Mouse (Mus musculus) kidney, embryonic 15.5 days (tissue): ENCODE measurements around the gene Caap1. TPM values are rescaled to one million over a fixed set of nuclear protein-coding genes. Genes with fewer than 3 reads are reported as not detected.

ENCODE experiments used
- ATAC-seq: fragments of 200-750 bp; cut with Nextera tagmentation; replicated peaks from 2 replicates; pipeline ENCODE4 v1.8.0; 2017; ENCODE audit warnings: moderate TSS enrichment; ENCODE audit not compliant: low FRiP score
- H3K27ac ChIP-seq: fragments of 300-500 bp; sonication (generic); 2 replicates; pipeline ENCODE4 v1.5.1; 2015; ENCODE audit warnings: mild to moderate bottlenecking, inconsistent platforms
- H3K27me3 ChIP-seq: fragments of 300-500 bp; sonication (generic); 2 replicates; pipeline ENCODE4 v1.6.1; 2015; ENCODE audit warnings: inconsistent platforms
- H3K36me3 ChIP-seq: fragments of 300-500 bp; sonication (generic); 2 replicates; pipeline ENCODE4 v1.6.1; 2015; ENCODE audit warnings: inconsistent platforms
- H3K4me1 ChIP-seq: fragments of 300-500 bp; sonication (generic); 2 replicates; pipeline ENCODE4 v1.6.1; 2015; ENCODE audit warnings: inconsistent platforms
- H3K4me2 ChIP-seq: fragments of 300-500 bp; sonication (generic); 2 replicates; pipeline ENCODE4 v1.6.1; 2015; ENCODE audit warnings: moderate library complexity, mild to moderate bottlenecking, inconsistent platforms
- H3K4me3 ChIP-seq: fragments of 300-500 bp; sonication (generic); replicated peaks from 2 replicates; pipeline ENCODE4 v1.5.1; 2015; ENCODE audit warnings: mild to moderate bottlenecking, inconsistent platforms
- H3K9ac ChIP-seq: fragments of 300-500 bp; sonication (generic); 2 replicates; pipeline ENCODE4 v1.6.1; 2015; ENCODE audit warnings: mild to moderate bottlenecking, inconsistent platforms
- H3K9me3 ChIP-seq: fragments of 300-500 bp; sonication (generic); replicated peaks from 2 replicates; pipeline ENCODE4 v1.6.1; 2016; ENCODE audit warnings: inconsistent platforms
- WGBS: fragments of 180-500 bp; shearing (Covaris S2); methylation state at CpG from one replicate; pipeline ENCODE4 v1.1.7; 2015; ENCODE audit warnings: mixed read lengths; 5-methylcytosine and 5-hydroxymethylcytosine counted together
- polyA plus RNA-seq: library from polyadenylated mRNA; unstranded; fragments of >200 nt; fragmentation: Nextera tagmentation; extraction: Ambion mirVana; gene quantifications from 2 replicates; pipeline ENCODE4 v1.2.1, GENCODE M21; 2015

The Caap1 gene
- polyA plus RNA-seq = 23.6 and 23.9 TPM in 2 replicates

- WGBS = under 1% methylated on average over 83 of the region's 83 CpGs
These were observed at the start of gene Caap1, which contains the start of gene Gm10306 for GRCm38 (mm10) chr4:94556265-94557054. Gene Caap1 (minus strand): TSS chr4:94556796. Gene Gm10306 (plus strand): TSS chr4:94556546.

GRCm38 (mm10) chr4:94605591-94605990 lies 49.0 kb upstream of the Caap1 start:
- ATAC-seq = no peak
- peaks cover 20% of the 10 kb centered on the region for H3K4me1 ChIP-seq
- H3K27ac ChIP-seq = peak overlapping the region; percentile 61
- H3K4me2 ChIP-seq = 0 out of 2 replicates have a peak overlapping the region, but pooled peaks have one; percentile 0
- WGBS = 56% methylated on average over 2 of the region's 2 CpGs
- H3K36me3 ChIP-seq = no peaks in the 10 kb centered on the region
- no peaks in the 10 kb centered on the region for H3K27me3 ChIP-seq
- H3K4me3 ChIP-seq = no peak overlapping the region
- no peak overlapping the region for H3K9ac ChIP-seq
- no peaks in the 10 kb centered on the region for H3K9me3 ChIP-seq

More at GRCm38 (mm10) chr4:94556265-94557054, at the start of gene Caap1, which contains the start of gene Gm10306:
- Histone ChIP-seq H3K27ac (peak within 1 kb of the TSS; percentile 90), H3K36me3 (no peaks in the 10 kb centered on the region), H3K9ac (peak within 1 kb of the TSS; percentile 80), H3K9me3 (no peaks in the 10 kb centered on the region), H3K4me1 (peaks cover 9% of the 10 kb centered on the region; the same call in 1 of the 2 replicates), H3K4me3 (peak within 1 kb of the TSS; percentile 99), H3K27me3 (no peaks in the 10 kb centered on the region), H3K4me2 (peak within 1 kb of the TSS; percentile 63)
- peak; percentile 97 for ATAC-seq

GRCm38 (mm10) chr4:94604452-94605019 lies 47.9 kb upstream of the Caap1 start:
- WGBS = 86% methylated on average over 2 of the region's 2 CpGs
- H3K9me3 ChIP-seq = no peaks in the 10 kb centered on the region
- H3K4me2 ChIP-seq = peak overlapping the region; percentile 71; the same call in 1 of the 2 replicates
- no peak overlapping the region for H3K27ac ChIP-seq
- peaks cover 21% of the 10 kb centered on the region for H3K4me1 ChIP-seq
- ATAC-seq = no peak
- no peak overlapping the region for H3K4me3 ChIP-seq
- H3K9ac ChIP-seq = no peak overlapping the region
- H3K36me3 ChIP-seq = no peaks in the 10 kb centered on the region
- no peaks in the 10 kb centered on the region for H3K27me3 ChIP-seq

- peak within 1 kb of the TSS; percentile 93 for H3K27ac ChIP-seq
- peak within 1 kb of the TSS; percentile 99 for H3K4me3 ChIP-seq
- peak within 1 kb of the TSS; percentile 97 for H3K9ac ChIP-seq
- ATAC-seq = peak; percentile 99
- no peaks in the 10 kb centered on the region for H3K9me3 ChIP-seq
- WGBS = under 1% methylated on average over 61 of the region's 61 CpGs
- peaks cover 21% of the 10 kb centered on the region for H3K4me1 ChIP-seq
- peak within 1 kb of the TSS; percentile 71 for H3K4me2 ChIP-seq
- H3K36me3 ChIP-seq = no peaks in the 10 kb centered on the region
- H3K27me3 ChIP-seq = no peaks in the 10 kb centered on the region
These were observed 46.5 kb upstream of the Caap1 start, which contains the start of gene Plaa for GRCm38 (mm10) chr4:94603031-94603629. Gene Plaa (minus strand): TSS chr4:94603244.

- Histone ChIP-seq H3K27me3 (no peaks in the 10 kb centered on the region), H3K27ac (peak overlapping the region; percentile 93), H3K4me2 (peak overlapping the region; percentile 71), H3K4me1 (peaks cover 21% of the 10 kb centered on the region), H3K4me3 (peak overlapping the region; percentile 99), H3K9ac (peak overlapping the region; percentile 97), H3K9me3 (no peaks in the 10 kb centered on the region), H3K36me3 (no peaks in the 10 kb centered on the region)
- under 1% methylated on average over 33 of the region's 33 CpGs for WGBS
- peak; percentile 83 for ATAC-seq
These were observed 46.0 kb upstream of the Caap1 start for GRCm38 (mm10) chr4:94602496-94603030.

GRCm38 (mm10) chr4:94601395-94601794 lies 44.8 kb upstream of the Caap1 start:
- WGBS = 83% methylated on average over 4 of the region's 4 CpGs

GRCm38 (mm10) chr4:94592709-94593108 lies 36.1 kb upstream of the Caap1 start:
- no peaks in the 10 kb centered on the region for H3K9me3 ChIP-seq
- H3K27me3 ChIP-seq = no peaks in the 10 kb centered on the region
- H3K4me2 ChIP-seq = no peak overlapping the region
- no peak for ATAC-seq
- no peak overlapping the region for H3K4me3 ChIP-seq
- H3K9ac ChIP-seq = no peak overlapping the region
- no peaks in the 10 kb centered on the region for H3K36me3 ChIP-seq
- H3K4me1 ChIP-seq = peaks cover 9% of the 10 kb centered on the region; the same call in 1 of the 2 replicates
- H3K27ac ChIP-seq = no peak overlapping the region

More at GRCm38 (mm10) chr4:94601395-94601794, 44.8 kb upstream of the Caap1 start:
- no peaks in the 10 kb centered on the region for H3K27me3 ChIP-seq
- no peak for ATAC-seq
- H3K4me1 ChIP-seq = peaks cover 21% of the 10 kb centered on the region
- H3K9ac ChIP-seq = no peak overlapping the region
- H3K27ac ChIP-seq = no peak overlapping the region
- peak overlapping the region; percentile 99 for H3K4me3 ChIP-seq
- no peaks in the 10 kb centered on the region for H3K36me3 ChIP-seq
- peak overlapping the region; percentile 71 for H3K4me2 ChIP-seq
- H3K9me3 ChIP-seq = no peaks in the 10 kb centered on the region

- 0 out of 2 replicates have a peak, but pooled peaks cover 3% of the 10 kb centered on the region for H3K36me3 ChIP-seq
- no peak overlapping the region for H3K27ac ChIP-seq
- WGBS = 80% methylated on average over 4 of the region's 4 CpGs
- no peak overlapping the region for H3K4me3 ChIP-seq
- peaks cover 9% of the 10 kb centered on the region; the same call in 1 of the 2 replicates for H3K4me1 ChIP-seq
- no peak for ATAC-seq
- H3K9me3 ChIP-seq = no peaks in the 10 kb centered on the region
- H3K4me2 ChIP-seq = no peak overlapping the region
- no peak overlapping the region for H3K9ac ChIP-seq
- no peaks in the 10 kb centered on the region for H3K27me3 ChIP-seq
These were observed 35.3 kb upstream of the Caap1 start for GRCm38 (mm10) chr4:94591765-94592381.

GRCm38 (mm10) chr4:94572677-94573076 lies 16.1 kb upstream of the Caap1 start:
- Histone ChIP-seq H3K36me3 (peaks cover 75% of the 10 kb centered on the region), H3K4me2 (no peak overlapping the region), H3K4me1 (no peaks in the 10 kb centered on the region), H3K27ac (no peak overlapping the region), H3K4me3 (no peak overlapping the region), H3K9me3 (no peaks in the 10 kb centered on the region), H3K9ac (no peak overlapping the region), H3K27me3 (no peaks in the 10 kb centered on the region)
- no peak for ATAC-seq
- 87% methylated on average over 4 of the region's 4 CpGs for WGBS

- Histone ChIP-seq H3K27ac (no peak overlapping the region), H3K9me3 (no peaks in the 10 kb centered on the region), H3K4me1 (no peaks in the 10 kb centered on the region), H3K4me2 (no peak overlapping the region), H3K4me3 (no peak overlapping the region), H3K9ac (no peak overlapping the region), H3K36me3 (peaks cover 17% of the 10 kb centered on the region), H3K27me3 (no peaks in the 10 kb centered on the region)
- ATAC-seq = no peak
These were observed 7.7 kb upstream of the Caap1 start for GRCm38 (mm10) chr4:94564297-94564696.

GRCm38 (mm10) chr4:94561954-94562648 lies 5.5 kb upstream of the Caap1 start:
- 59% methylated on average over 7 of the region's 7 CpGs for WGBS
- no peak overlapping the region for H3K4me2 ChIP-seq
- H3K27ac ChIP-seq = no peak overlapping the region
- H3K27me3 ChIP-seq = no peaks in the 10 kb centered on the region
- peaks cover 5% of the 10 kb centered on the region; the same call in 1 of the 2 replicates for H3K36me3 ChIP-seq
- no peaks in the 10 kb centered on the region for H3K9me3 ChIP-seq
- no peak for ATAC-seq
- H3K9ac ChIP-seq = no peak overlapping the region
- no peaks in the 10 kb centered on the region for H3K4me1 ChIP-seq
- no peak overlapping the region for H3K4me3 ChIP-seq
